Mouse (Mus musculus) T-helper 2 cell (primary cell): Measurements from ENCODE around the gene Adcy4.
"Not testable (repeated sequence)": the region's sequence is repeated elsewhere in the genome, so short reads cannot be mapped to it uniquely, and the experiment has no call there.

Experiments
- in situ Hi-C: fragments of 300-600 bp; cut with MboI, MseI; formaldehyde crosslinking; loops from one replicate; pipeline ENCODE4 v1.15.1; 2025; ENCODE audit warnings: high pct_unique_total_duplicates

Gene Adcy4

GRCm38 (mm10) chr14:55760156-55760555 lies 23.7 kb downstream of the Adcy4 start:
- in situ Hi-C loops: not testable (repeated sequence)

- in situ Hi-C loops: no loop called here
These were observed 25.5 kb downstream of the Adcy4 start, which contains the start of gene Cideb for GRCm38 (mm10) chr14:55758363-55758784. TSS of gene Cideb (minus strand) at chr14:55758458.

GRCm38 (mm10) chr14:55757566-55757965 lies 26.3 kb downstream of the Adcy4 start:
- in situ Hi-C loops: no loop called here

- in situ Hi-C loops: loop anchor here (10.0 kb wide), 1 partner anchor 182 kb away; the partner anchor contains the start of genes A730061H03Rik and Dcaf11
These were observed 36.6 kb downstream of the Adcy4 start for GRCm38 (mm10) chr14:55747051-55747847.

- in situ Hi-C loops: loop anchor here (10.0 kb wide), 1 partner anchor 181 kb away; the partner anchor contains the start of genes A730061H03Rik and Dcaf11
These were observed 38.0 kb downstream of the Adcy4 start for GRCm38 (mm10) chr14:55745861-55746237.

GRCm38 (mm10) chr14:55745180-55745860 lies 38.6 kb downstream of the Adcy4 start, which contains the start of the genes Dhrs1 and Nop9:
TSS of gene Dhrs1 (minus strand) at chr14:55745690.
TSS of gene Nop9 (plus strand) at chr14:55745693.
- in situ Hi-C loops: loop anchor here (10.0 kb wide), 1 partner anchor 181 kb away; the partner anchor contains the start of genes A730061H03Rik and Dcaf11

GRCm38 (mm10) chr14:55743711-55744110 lies 40.2 kb downstream of the Adcy4 start:
- in situ Hi-C loops: loop anchor here (5.0 to 10.0 kb wide), 2 partner anchors 61 to 179 kb away; partner anchors contain the start of genes A730061H03Rik, Dcaf11 and Tinf2

GRCm38 (mm10) chr14:55737086-55737687 lies 46.7 kb downstream of the Adcy4 start:
- in situ Hi-C loops: no loop called here

- in situ Hi-C loops: no loop called here
These were observed 48.1 kb downstream of the Adcy4 start for GRCm38 (mm10) chr14:55735758-55736157.

- in situ Hi-C loops: no loop called here
These were observed 48.6 kb downstream of the Adcy4 start for GRCm38 (mm10) chr14:55735334-55735733.

- in situ Hi-C loops: no loop called here
These were observed 49.0 kb downstream of the Adcy4 start for GRCm38 (mm10) chr14:55734869-55735268.

- in situ Hi-C loops: no loop called here
These were observed 50.0 kb downstream of the Adcy4 start for GRCm38 (mm10) chr14:55733889-55734288.

- in situ Hi-C loops: no loop called here
These were observed 53.3 kb downstream of the Adcy4 start for GRCm38 (mm10) chr14:55730531-55731032.

- in situ Hi-C loops: no loop called here
These were observed 53.8 kb downstream of the Adcy4 start for GRCm38 (mm10) chr14:55730116-55730515.

GRCm38 (mm10) chr14:55727889-55728685 lies 55.8 kb downstream of the Adcy4 start:
- in situ Hi-C loops: no loop called here

- in situ Hi-C loops: no loop called here
These were observed 57.6 kb downstream of the Adcy4 start for GRCm38 (mm10) chr14:55726261-55726660.

- in situ Hi-C loops: no loop called here
These were observed 59.5 kb downstream of the Adcy4 start for GRCm38 (mm10) chr14:55724411-55724871.

- in situ Hi-C loops: no loop called here
These were observed 60.5 kb downstream of the Adcy4 start for GRCm38 (mm10) chr14:55723433-55723832.

GRCm38 (mm10) chr14:55722438-55722945 lies 61.4 kb downstream of the Adcy4 start:
- in situ Hi-C loops: no loop called here

- in situ Hi-C loops: no loop called here
These were observed 62.0 kb downstream of the Adcy4 start, which contains the start of gene Rabggta for GRCm38 (mm10) chr14:55721700-55722437. TSS of gene Rabggta (minus strand) at chr14:55722263.
